Mouse (Mus musculus) liver, embryonic 15.5 days (tissue): ENCODE measurements at regions not wholly inside any gene's neighbourhood (a gene's known extent, or its start where the extent isn't known, plus 50 kb on each side); places are given as distances from the start of the nearest gene placed in this dataset.

Source experiments
- ATAC-seq: fragments of 200-750 bp; cut with Nextera tagmentation; 2 replicates; pipeline ENCODE4 v1.8.0; 2017; ENCODE audit warnings: moderate number of reproducible peaks, mild to moderate bottlenecking, moderate library complexity; ENCODE audit not compliant: insufficient read depth
- H3K27ac ChIP-seq: fragments of 300-500 bp; sonication (generic); replicated peaks from 2 replicates; pipeline ENCODE4 v1.5.1; 2015; ENCODE audit warnings: mild to moderate bottlenecking, inconsistent platforms
- H3K27me3 ChIP-seq: fragments of 300-500 bp; sonication (generic); 2 replicates; pipeline ENCODE4 v1.6.1; 2015; ENCODE audit warnings: mild to moderate bottlenecking, inconsistent platforms
- H3K36me3 ChIP-seq: fragments of 300-500 bp; sonication (generic); replicated peaks from 2 replicates; pipeline ENCODE4 v1.6.1; 2015; ENCODE audit warnings: moderate library complexity, mild to moderate bottlenecking, inconsistent platforms
- H3K4me1 ChIP-seq: fragments of 300-500 bp; sonication (generic); replicated peaks from 2 replicates; pipeline ENCODE4 v1.6.1; 2015; ENCODE audit warnings: inconsistent platforms
- H3K4me2 ChIP-seq: fragments of 300-500 bp; sonication (generic); 2 replicates; pipeline ENCODE4 v1.6.1; 2015; ENCODE audit warnings: moderate library complexity, mild to moderate bottlenecking, inconsistent platforms
- H3K4me3 ChIP-seq: fragments of 300-500 bp; sonication (generic); replicated peaks from 2 replicates; pipeline ENCODE4 v1.5.1; 2015; ENCODE audit warnings: mild to moderate bottlenecking, inconsistent platforms
- H3K9ac ChIP-seq: fragments of 300-500 bp; sonication (generic); 2 replicates; pipeline ENCODE4 v1.6.1; 2015; ENCODE audit warnings: moderate library complexity, mild to moderate bottlenecking, inconsistent platforms
- H3K9me3 ChIP-seq: fragments of 300-500 bp; sonication (generic); replicated peaks from 2 replicates; pipeline ENCODE4 v1.6.1; 2016; ENCODE audit warnings: inconsistent platforms
- WGBS: fragments of 180-500 bp; shearing (Covaris S2); methylation state at CpG from one replicate; pipeline ENCODE4 v1.1.7; 2015; ENCODE audit warnings: mixed read lengths; ENCODE audit not compliant: insufficient replicate concordance; 5-methylcytosine and 5-hydroxymethylcytosine counted together

GRCm38 (mm10) chr17:9167571-9168201 is 179.6 kb downstream of the 1700010I14Rik start:
- no peak overlapping the region for H3K27ac ChIP-seq
- no peak overlapping the region for H3K9ac ChIP-seq
- peaks cover 15% of the 10 kb centered on the region for H3K27me3 ChIP-seq
- no peaks in the 10 kb centered on the region for H3K9me3 ChIP-seq
- H3K4me2 ChIP-seq = peak overlapping the region; percentile 58
- H3K36me3 ChIP-seq = no peaks in the 10 kb centered on the region
- ATAC-seq = no peak
- H3K4me3 ChIP-seq = peak overlapping the region; percentile 14; the same call in 1 of the 2 replicates
- WGBS = 2% methylated on average over 20 of the region's 20 CpGs
- H3K4me1 ChIP-seq = no peaks in the 10 kb centered on the region

- H3K4me2 ChIP-seq = peak overlapping the region; percentile 58
- no peak overlapping the region for H3K4me3 ChIP-seq
- H3K36me3 ChIP-seq = no peaks in the 10 kb centered on the region
- H3K9ac ChIP-seq = no peak overlapping the region
- WGBS = under 1% methylated on average over 5 of the region's 5 CpGs
- H3K27me3 ChIP-seq = peaks cover 15% of the 10 kb centered on the region
- no peak for ATAC-seq
- no peak overlapping the region for H3K27ac ChIP-seq
- no peaks in the 10 kb centered on the region for H3K4me1 ChIP-seq
- H3K9me3 ChIP-seq = no peaks in the 10 kb centered on the region
Observed at GRCm38 (mm10) chr17:9168411-9168810, 180.3 kb downstream of the 1700010I14Rik start.

DNA sequence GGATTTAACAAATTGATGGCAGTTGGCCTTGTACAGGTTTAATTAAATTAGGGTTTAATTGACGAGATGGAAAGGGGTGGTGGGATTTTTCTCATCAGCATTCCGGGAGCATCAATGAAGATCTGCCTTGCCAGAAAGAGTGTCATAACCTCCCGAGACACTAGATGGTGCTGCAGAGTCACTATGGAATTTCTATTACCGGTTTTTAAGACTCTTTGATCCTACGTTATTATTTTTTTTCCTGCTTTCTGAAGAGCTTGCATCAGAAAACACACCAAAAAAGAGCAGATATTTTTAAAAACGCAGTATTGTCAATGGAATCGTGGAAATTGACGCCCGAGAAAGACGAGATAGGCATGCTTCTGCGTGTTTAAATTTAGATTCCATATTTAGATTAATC is 181.2 kb downstream of the 1700010I14Rik start:
- 17% methylated on average over 11 of the region's 11 CpGs for WGBS
- Histone ChIP-seq H3K36me3 (no peaks in the 10 kb centered on the region), H3K27ac (no peak overlapping the region), H3K4me2 (no peak overlapping the region), H3K4me1 (no peaks in the 10 kb centered on the region), H3K4me3 (no peak overlapping the region), H3K9ac (no peak overlapping the region), H3K9me3 (no peaks in the 10 kb centered on the region), H3K27me3 (peaks cover 15% of the 10 kb centered on the region)
- ATAC-seq = no peak

- no peak overlapping the region for H3K9ac ChIP-seq
- ATAC-seq = no peak
- 77% methylated on average over 5 of the region's 5 CpGs for WGBS
Observed at GRCm38 (mm10) chr17:9197160-9197559, 209.0 kb downstream of the 1700010I14Rik start.

GRCm38 (mm10) chr17:9200386-9200785 is 212.3 kb downstream of the 1700010I14Rik start:
- Histone ChIP-seq H3K27me3 (no peaks in the 10 kb centered on the region), H3K9me3 (no peaks in the 10 kb centered on the region), H3K27ac (no peak overlapping the region), H3K4me2 (no peak overlapping the region), H3K4me1 (no peaks in the 10 kb centered on the region), H3K36me3 (no peaks in the 10 kb centered on the region), H3K4me3 (no peak overlapping the region), H3K9ac (no peak overlapping the region)
- ATAC-seq = no peak
- WGBS = 68% methylated on average over 7 of the region's 7 CpGs

More at GRCm38 (mm10) chr17:9197160-9197559, 209.0 kb downstream of the 1700010I14Rik start:
- Histone ChIP-seq H3K36me3 (no peaks in the 10 kb centered on the region), H3K4me1 (no peaks in the 10 kb centered on the region), H3K4me3 (no peak overlapping the region), H3K4me2 (no peak overlapping the region), H3K27me3 (no peaks in the 10 kb centered on the region), H3K9me3 (no peaks in the 10 kb centered on the region), H3K27ac (no peak overlapping the region)

DNA sequence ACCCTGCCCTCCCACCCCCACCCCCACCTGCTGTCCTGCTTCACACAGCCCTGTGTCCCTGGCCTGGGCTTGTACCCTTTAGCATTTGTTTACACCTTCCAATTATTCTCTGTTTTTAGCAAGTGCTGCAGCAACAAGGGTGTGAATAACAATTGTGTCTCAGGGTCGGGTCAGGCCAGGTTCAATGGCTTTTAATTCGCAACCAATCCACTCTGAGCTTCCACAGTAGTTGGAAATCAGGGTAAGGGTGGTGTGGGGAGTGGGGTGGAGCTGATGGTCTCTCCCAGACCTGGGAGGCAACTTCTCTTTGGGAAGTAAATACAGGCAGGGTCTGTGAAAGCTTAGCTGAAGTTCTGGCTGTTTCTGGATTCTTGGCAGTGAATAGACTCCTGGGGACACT is 214.4 kb downstream of the 1700010I14Rik start:
- H3K27ac ChIP-seq = no peak overlapping the region
- no peak overlapping the region for H3K9ac ChIP-seq
- no peak overlapping the region for H3K4me3 ChIP-seq
- no peaks in the 10 kb centered on the region for H3K9me3 ChIP-seq
- H3K4me2 ChIP-seq = no peak overlapping the region
- no peaks in the 10 kb centered on the region for H3K27me3 ChIP-seq
- no peak for ATAC-seq
- 7% methylated on average over 2 of the region's 2 CpGs for WGBS
- no peaks in the 10 kb centered on the region for H3K36me3 ChIP-seq
- no peaks in the 10 kb centered on the region for H3K4me1 ChIP-seq

DNA sequence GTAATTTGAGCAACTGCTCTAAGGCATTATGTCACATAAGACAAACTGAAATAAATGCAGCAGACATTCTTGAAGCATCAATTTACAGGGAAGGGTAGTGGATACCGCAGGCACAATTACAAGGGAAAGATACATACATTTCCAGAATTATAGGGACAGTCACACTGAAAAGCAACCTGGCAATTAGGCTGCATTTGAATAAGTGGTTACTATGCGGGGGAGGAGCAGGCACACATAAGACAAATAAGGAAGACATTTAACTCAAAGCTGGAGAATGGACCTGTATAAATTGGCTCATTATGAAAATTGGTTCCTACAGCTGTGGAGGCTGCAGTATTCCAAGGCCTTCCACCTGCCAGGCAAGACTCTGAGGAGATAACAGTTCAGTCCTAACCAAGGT is 211.2 kb upstream of the Gm17728 start:
- WGBS = 61% methylated on average over 2 of the region's 2 CpGs
- no peak for ATAC-seq
- no peaks in the 10 kb centered on the region for H3K36me3 ChIP-seq

GRCm38 (mm10) chr17:9223097-9223496 is 198.8 kb upstream of the Gm17728 start:
- H3K36me3 ChIP-seq = no peaks in the 10 kb centered on the region
- ATAC-seq = no peak
- H3K4me1 ChIP-seq = no peaks in the 10 kb centered on the region
- H3K4me3 ChIP-seq = no peak overlapping the region
- H3K27ac ChIP-seq = no peak overlapping the region
- H3K27me3 ChIP-seq = no peaks in the 10 kb centered on the region
- 59% methylated on average over 4 of the region's 4 CpGs for WGBS
- H3K9me3 ChIP-seq = no peaks in the 10 kb centered on the region
- no peak overlapping the region for H3K4me2 ChIP-seq
- H3K9ac ChIP-seq = no peak overlapping the region

More for the DNA sequence above, 211.2 kb upstream of the Gm17728 start:
- no peaks in the 10 kb centered on the region for H3K4me1 ChIP-seq
- no peak overlapping the region for H3K4me2 ChIP-seq
- H3K9me3 ChIP-seq = no peaks in the 10 kb centered on the region
- H3K9ac ChIP-seq = no peak overlapping the region
- H3K4me3 ChIP-seq = no peak overlapping the region
- H3K27ac ChIP-seq = no peak overlapping the region
- no peaks in the 10 kb centered on the region for H3K27me3 ChIP-seq

GRCm38 (mm10) chr17:9227872-9228575 is 193.8 kb upstream of the Gm17728 start:
- no peak overlapping the region for H3K4me2 ChIP-seq
- H3K9me3 ChIP-seq = no peaks in the 10 kb centered on the region
- H3K4me1 ChIP-seq = no peaks in the 10 kb centered on the region
- no peaks in the 10 kb centered on the region for H3K36me3 ChIP-seq
- WGBS = 65% methylated on average over 10 of the region's 10 CpGs
- ATAC-seq = no peak
- H3K27me3 ChIP-seq = no peaks in the 10 kb centered on the region
- H3K9ac ChIP-seq = no peak overlapping the region
- H3K4me3 ChIP-seq = no peak overlapping the region
- H3K27ac ChIP-seq = no peak overlapping the region

DNA sequence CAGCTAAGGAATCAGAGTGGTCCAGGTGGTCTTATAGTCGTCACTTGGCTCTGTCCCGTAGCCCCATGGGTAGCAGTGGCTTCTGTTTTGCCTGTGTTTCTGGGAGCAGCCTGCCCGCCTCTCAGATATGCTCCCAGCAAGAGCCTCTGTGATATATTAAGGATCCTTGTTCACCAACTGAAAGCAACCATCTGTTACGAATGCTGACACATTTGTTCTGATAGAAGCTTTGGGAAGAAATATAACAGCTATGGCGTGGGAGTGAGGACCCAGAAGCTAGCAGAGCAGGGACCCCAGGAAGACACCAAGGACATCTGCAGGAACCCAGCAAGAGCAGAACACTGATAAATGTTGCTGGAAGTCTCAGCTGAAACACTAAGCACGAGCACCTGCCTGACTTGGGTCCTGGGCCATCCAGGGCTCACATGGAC is 186.7 kb upstream of the Gm17728 start:
- 45% methylated on average over 6 of the region's 6 CpGs for WGBS
- Histone ChIP-seq H3K9me3 (no peaks in the 10 kb centered on the region), H3K36me3 (no peaks in the 10 kb centered on the region), H3K4me2 (no peak overlapping the region), H3K4me1 (no peaks in the 10 kb centered on the region), H3K27ac (no peak overlapping the region), H3K9ac (no peak overlapping the region), H3K27me3 (no peaks in the 10 kb centered on the region), H3K4me3 (no peak overlapping the region)
- ATAC-seq = no peak

DNA sequence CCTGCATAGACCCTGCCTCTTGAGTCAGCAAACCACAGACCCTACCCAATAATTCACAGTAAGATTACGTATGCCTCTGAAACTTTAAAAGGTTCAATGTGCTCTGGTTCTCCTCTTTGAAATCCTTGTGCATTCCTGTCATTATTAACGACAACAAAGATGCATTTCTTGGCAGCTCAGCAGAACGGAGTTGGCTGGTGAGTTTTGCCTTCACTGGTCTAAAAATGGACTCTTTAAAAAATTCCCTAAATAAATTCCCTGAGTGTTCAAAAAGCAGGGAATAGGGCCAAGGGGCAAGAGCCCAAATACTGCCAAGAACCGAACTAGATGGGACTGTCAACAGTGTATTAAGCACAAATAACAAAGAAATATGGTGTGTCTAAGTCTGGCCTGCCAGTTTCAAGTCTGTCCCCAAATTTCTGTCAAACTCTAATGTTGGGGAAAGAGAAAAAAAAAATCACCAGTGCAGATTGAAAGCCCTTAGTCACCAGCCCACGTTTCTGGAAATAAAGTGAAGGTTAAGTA is 163.2 kb upstream of the Gm17728 start:
- Histone ChIP-seq H3K27ac (no peak overlapping the region), H3K4me3 (no peak overlapping the region), H3K9me3 (no peaks in the 10 kb centered on the region), H3K9ac (no peak overlapping the region), H3K27me3 (no peaks in the 10 kb centered on the region), H3K36me3 (no peaks in the 10 kb centered on the region), H3K4me2 (no peak overlapping the region), H3K4me1 (no peaks in the 10 kb centered on the region)
- WGBS = 55% methylated on average over 5 of the region's 5 CpGs
- ATAC-seq = no peak
